In the genomic region with DNA sequence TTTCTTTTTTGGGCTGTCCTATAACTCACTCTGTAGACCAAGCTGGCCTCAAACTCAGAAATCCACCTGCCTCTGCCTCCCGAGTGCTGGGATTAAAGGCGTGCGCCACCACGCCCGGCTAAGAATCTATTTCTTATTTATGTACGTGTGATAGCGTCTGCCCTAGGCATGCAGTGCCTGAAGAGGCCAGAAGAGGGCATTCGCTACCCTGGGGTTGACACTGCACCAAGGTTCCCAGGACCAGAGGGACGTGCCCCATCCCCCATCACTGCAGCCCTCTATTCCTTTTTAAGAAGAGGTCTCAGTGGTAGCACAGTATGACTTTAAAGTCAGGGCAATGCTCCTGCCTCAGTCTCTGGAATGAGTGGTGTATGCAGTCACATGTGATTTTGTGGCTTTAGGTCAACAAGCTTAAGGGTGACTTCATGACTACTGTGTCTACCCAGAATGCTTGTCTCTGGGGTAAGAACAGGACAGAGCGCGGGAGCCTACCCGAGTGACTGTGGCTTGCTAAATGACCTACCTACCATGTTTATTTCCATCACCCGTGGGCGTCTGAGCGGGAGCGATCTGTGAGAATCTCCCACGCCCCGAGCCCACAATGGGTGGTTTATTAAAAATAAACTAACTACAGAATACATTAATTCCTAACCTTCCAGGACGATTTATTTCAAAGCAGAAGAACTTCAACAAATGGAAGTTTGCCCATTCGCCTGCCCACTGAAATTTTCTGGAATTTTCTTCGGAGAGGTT, we compare ENCODE assay signal across 17 mouse cellular contexts. TPM values are rescaled to one million over a fixed set of nuclear protein-coding genes. Genes with fewer than 3 reads are reported as not detected.
DNase-seq lines count a peak whose midpoint lies in the region; ATAC-seq and TF ChIP-seq lines count a peak whose summit lies in the region.
"Had no signal": no experiment of that assay in that cellular context is flagged by ENCODE, and none has a peak within 500 bp of the region (broad histone marks: within the 10 kb centered on the region; RNA-seq: fewer than 3 reads in every experiment).

No protein-coding gene starts in this region.

- H3K9me3 ChIP-seq in G1E (replicated peaks): peaks cover 7% of the 10 kb centered on the region
- H3K9me3 ChIP-seq in stomach, postnatal 0 days (ENCODE audit: control insufficient read depth, low read length): no peaks in the 10 kb centered on the region
- H3K9me3 ChIP-seq in neural tube, embryonic 15.5 days (replicated peaks): no peaks in the 10 kb centered on the region
- H3K9me3 ChIP-seq: embryonic facial prominence, embryonic 15.5 days; heart, embryonic 13.5 days; hindbrain, embryonic 15.5 days had no signal

- TF ChIP-seq CTCF in gastrocnemius, adult 2 months (IDR thresholded peaks at IDR 0.05): peak; percentile 50
- TF ChIP-seq CTCF in G1E (IDR thresholded peaks at IDR 0.05; ENCODE audit: low read depth, low read length): peak; percentile 6; the same call in 1 of the 2 replicates
- TF ChIP-seq CTCF in stomach, postnatal 0 days (IDR thresholded peaks at IDR 0.05; ENCODE audit: low read depth): peak; percentile 41

- DNase-seq in gastrocnemius, adult 2 months: no peak
- no peak for DNase-seq in gastrocnemius, postnatal 4 days (ENCODE audit: low spot score in 2 of 2)
- peak; percentile 36 for DNase-seq in lung, postnatal 36 days
- no peak for DNase-seq in lung, adult 18-20 months
- no peak for DNase-seq in G1E (ENCODE audit: low spot score)
- DNase-seq in stomach, postnatal 0 days (ENCODE audit: low spot score): no peak
- no peak for DNase-seq in heart, adult 18-20 months
- DNase-seq: adrenal gland, postnatal 14 days; cerebellum, adult 8-10 months; kidney, postnatal 4 days; left cerebral cortex, postnatal 4 days had no signal

- H3K4me1 ChIP-seq in G1E (ENCODE audit: insufficient read depth, low read depth, low read length): peaks cover 33% of the 10 kb centered on the region
- no peaks in the 10 kb centered on the region for H3K4me1 ChIP-seq in stomach, postnatal 0 days (replicated peaks; ENCODE audit: control insufficient read depth, insufficient read depth)
- peaks cover 9% of the 10 kb centered on the region for H3K4me1 ChIP-seq in neural tube, embryonic 15.5 days

- H3K4me3 ChIP-seq in gastrocnemius, adult 2 months: no peak overlapping the region
- H3K4me3 ChIP-seq in G1E (ENCODE audit: low read depth, low read length): no peak overlapping the region
- no peak overlapping the region for H3K4me3 ChIP-seq in stomach, postnatal 0 days (ENCODE audit: low read depth, low read length)
- H3K4me3 ChIP-seq in neural tube, embryonic 15.5 days (replicated peaks): no peak overlapping the region
- H3K4me3 ChIP-seq: embryonic facial prominence, embryonic 15.5 days; heart, embryonic 13.5 days; hindbrain, embryonic 15.5 days; myocyte had no signal

- H3K27ac ChIP-seq in gastrocnemius, adult 2 months: no peak overlapping the region
- no peak overlapping the region for H3K27ac ChIP-seq in stomach, postnatal 0 days (replicated peaks)
- H3K27ac ChIP-seq in neural tube, embryonic 15.5 days (replicated peaks): no peak overlapping the region
- H3K27ac ChIP-seq: embryonic facial prominence, embryonic 15.5 days; heart, embryonic 13.5 days had no signal

- intact Hi-C loops in gastrocnemius, adult 2 months (cut with DNase I): loop anchor here (10.0 kb wide), 1 partner anchor 135 kb away; no protein-coding TSS in a partner anchor

- no peak for TF ChIP-seq EP300 in stomach, postnatal 0 days (optimal IDR thresholded peaks at IDR 0.05)

- ATAC-seq in G1E (ENCODE audit: extremely low read depth, insufficient number of reproducible peaks, low FRiP score, poor library complexity, severe bottlenecking): no peak
- ATAC-seq in stomach, postnatal 0 days (ENCODE audit: low FRiP score, low TSS enrichment): no peak
- ATAC-seq in neural tube, embryonic 15.5 days (ENCODE audit: low FRiP score): no peak

- H3K27me3 ChIP-seq in G1E (ENCODE audit: insufficient read depth, low read length): peaks cover 53% of the 10 kb centered on the region
- no peaks in the 10 kb centered on the region for H3K27me3 ChIP-seq in stomach, postnatal 0 days (ENCODE audit: control insufficient read depth, insufficient read depth, low read length)
- H3K27me3 ChIP-seq in neural tube, embryonic 15.5 days (replicated peaks): peaks cover 4% of the 10 kb centered on the region; the same call in 1 of the 2 replicates

- WGBS in stomach, postnatal 0 days: 82% methylated on average over 21 of the region's 21 CpGs
- WGBS in neural tube, embryonic 15.5 days: 79% methylated on average over 21 of the region's 21 CpGs

- H3K36me3 ChIP-seq in G1E (replicated peaks): no peaks in the 10 kb centered on the region
- H3K36me3 ChIP-seq in stomach, postnatal 0 days (ENCODE audit: control insufficient read depth, insufficient read depth, low read length): no peaks in the 10 kb centered on the region
- H3K36me3 ChIP-seq in neural tube, embryonic 15.5 days: no peaks in the 10 kb centered on the region
- H3K36me3 ChIP-seq: embryonic facial prominence, embryonic 15.5 days; heart, embryonic 13.5 days; hindbrain, embryonic 15.5 days had no signal

- no peak overlapping the region for H3K4me2 ChIP-seq in stomach, postnatal 0 days (replicated peaks; ENCODE audit: low read depth)
- no peak overlapping the region for H3K4me2 ChIP-seq in neural tube, embryonic 15.5 days
- H3K4me2 ChIP-seq: embryonic facial prominence, embryonic 15.5 days; heart, embryonic 13.5 days had no signal

- H3K9ac ChIP-seq in stomach, postnatal 0 days (ENCODE audit: low read length): no peak overlapping the region
- H3K9ac ChIP-seq in neural tube, embryonic 15.5 days (replicated peaks): no peak overlapping the region
- H3K9ac ChIP-seq: embryonic facial prominence, embryonic 15.5 days; heart, embryonic 13.5 days; hindbrain, embryonic 15.5 days had no signal

RNA-seq across cellular contexts. Expression of a gene that starts 13.9 kb away (rescaled TPM):
- under 1 TPM; 0.10 to 0.45 TPM for total RNA-seq in gastrocnemius, adult 2 months (2021)
- total RNA-seq in gastrocnemius, postnatal 4 days (2021): under 1 TPM in 1 of 2 experiments, not detected in 1; 0.34 TPM
- total RNA-seq in G1E (2014; fragmentation: Nextera tagmentation) (not detected in 2 replicates), G1E (2017) (0.12 TPM in 1 of 2 replicates, not detected in the other)
- polyA plus RNA-seq in G1E (2012): not detected in 2 replicates
- polyA plus RNA-seq in stomach, postnatal 0 days (2015; fragmentation: Nextera tagmentation; extraction: Ambion mirVana): 0.07 TPM in 2 replicates
- 1 to 10 TPM in 1 of 2 experiments, under 1 TPM in 1; 0.69 to 1.2 TPM for total RNA-seq in heart, adult 18-20 months (2021)
- 3.9 and 6.1 TPM in 2 replicates for polyA plus RNA-seq in neural tube, embryonic 15.5 days (2015; fragmentation: Nextera tagmentation; extraction: Ambion mirVana)
- total RNA-seq: megakaryocyte, adult 5-6 weeks had no signal
- polyA plus RNA-seq: heart, embryonic 13.5 days had no signal

RNA-seq across cellular contexts. Expression of a gene that starts 17.3 kb away (rescaled TPM):
- 1 to 10 TPM; 4.7 to 5.1 TPM for total RNA-seq in gastrocnemius, adult 2 months (2021)
- 10 to 100 TPM; 17.8 to 18.9 TPM for total RNA-seq in gastrocnemius, postnatal 4 days (2021)
- total RNA-seq in G1E (2014; fragmentation: Nextera tagmentation) (7.7 and 11.4 TPM in 2 replicates), G1E (2017) (8.7 and 10.9 TPM in 2 replicates)
- polyA plus RNA-seq in G1E (2012): 35.3 and 41.9 TPM in 2 replicates
- polyA plus RNA-seq in stomach, postnatal 0 days (2015; fragmentation: Nextera tagmentation; extraction: Ambion mirVana): 4.1 and 4.5 TPM in 2 replicates
- 1 to 10 TPM; 6.4 to 7.8 TPM for total RNA-seq in heart, adult 18-20 months (2021)
- polyA plus RNA-seq in neural tube, embryonic 15.5 days (2015; fragmentation: Nextera tagmentation; extraction: Ambion mirVana): 9.1 and 14.0 TPM in 2 replicates

RNA-seq across cellular contexts. Expression of a gene that starts 22.0 kb away (rescaled TPM):
- total RNA-seq in gastrocnemius, adult 2 months (2021): 10 to 100 TPM; 26.2 to 43.3 TPM
- 10 to 100 TPM; 15.5 to 16.5 TPM for total RNA-seq in gastrocnemius, postnatal 4 days (2021)
- total RNA-seq in G1E (2014; fragmentation: Nextera tagmentation) (16.9 and 17.5 TPM in 2 replicates), G1E (2017) (5.4 and 8.0 TPM in 2 replicates)
- polyA plus RNA-seq in G1E (2012): 33.4 and 37.9 TPM in 2 replicates
- 12.2 and 12.8 TPM in 2 replicates for polyA plus RNA-seq in stomach, postnatal 0 days (2015; fragmentation: Nextera tagmentation; extraction: Ambion mirVana)
- total RNA-seq in heart, adult 18-20 months (2021): 10 to 100 TPM; 75.6 to 80.1 TPM
- polyA plus RNA-seq in neural tube, embryonic 15.5 days (2015; fragmentation: Nextera tagmentation; extraction: Ambion mirVana): 1.6 and 3.6 TPM in 2 replicates

RNA-seq across cellular contexts. Expression of a gene that starts 29.2 kb away (rescaled TPM):
- total RNA-seq in gastrocnemius, adult 2 months (2021): 100 to 1,000 TPM; 105 to 116 TPM
- total RNA-seq in gastrocnemius, postnatal 4 days (2021): 100 to 1,000 TPM; 139 to 140 TPM
- total RNA-seq in G1E (2014; fragmentation: Nextera tagmentation) (37.3 and 41.7 TPM in 2 replicates), G1E (2017) (36.0 and 42.0 TPM in 2 replicates)
- polyA plus RNA-seq in G1E (2012): 244 and 272 TPM in 2 replicates
- 81.1 and 82.9 TPM in 2 replicates for polyA plus RNA-seq in stomach, postnatal 0 days (2015; fragmentation: Nextera tagmentation; extraction: Ambion mirVana)
- total RNA-seq in heart, adult 18-20 months (2021): 10 to 100 TPM; 93.3 to 97.7 TPM
- polyA plus RNA-seq in neural tube, embryonic 15.5 days (2015; fragmentation: Nextera tagmentation; extraction: Ambion mirVana): 195 and 209 TPM in 2 replicates

RNA-seq across cellular contexts. Expression of a gene that starts 36.5 kb away (rescaled TPM):
- total RNA-seq in gastrocnemius, adult 2 months (2021): 1,000 to 10,000 TPM in 1 of 2 experiments, 100 to 1,000 TPM in 1; 776 to 1,068 TPM
- total RNA-seq in gastrocnemius, postnatal 4 days (2021): 100 to 1,000 TPM; 640 to 657 TPM
- total RNA-seq in G1E (2014; fragmentation: Nextera tagmentation): 57.3 and 71.6 TPM in 2 replicates
- 376 and 446 TPM in 2 replicates for total RNA-seq in G1E (2017)
- 1,650 and 1,908 TPM in 2 replicates for polyA plus RNA-seq in G1E (2012)
- polyA plus RNA-seq in stomach, postnatal 0 days (2015; fragmentation: Nextera tagmentation; extraction: Ambion mirVana): 859 and 899 TPM in 2 replicates
- total RNA-seq in heart, adult 18-20 months (2021): 1,000 to 10,000 TPM; 1,809 to 1,881 TPM
- 731 and 790 TPM in 2 replicates for polyA plus RNA-seq in neural tube, embryonic 15.5 days (2015; fragmentation: Nextera tagmentation; extraction: Ambion mirVana)
